Mouse (Mus musculus) small intestine, adult 2 months (tissue): ENCODE measurements around the gene Apbb2.

Source experiments
- CTCF ChIP-seq: fragments of 200-500 bp; IDR thresholded peaks from 2 replicates; pipeline ENCODE4 v1.5.1; 2012; ENCODE audit warnings: low read depth, mild to moderate bottlenecking, control low read depth, inconsistent platforms, low read length, moderate library complexity, mixed read lengths; ENCODE audit not compliant: insufficient replicate concordance, insufficient read length; ENCODE audit errors: extremely low read depth
- POLR2A ChIP-seq: fragments of 200-500 bp; IDR thresholded peaks from 2 replicates; pipeline ENCODE4 v1.6.1; 2012; ENCODE audit warnings: low read depth, mild to moderate bottlenecking, control low read depth, inconsistent platforms, low read length, moderate library complexity

DNA sequence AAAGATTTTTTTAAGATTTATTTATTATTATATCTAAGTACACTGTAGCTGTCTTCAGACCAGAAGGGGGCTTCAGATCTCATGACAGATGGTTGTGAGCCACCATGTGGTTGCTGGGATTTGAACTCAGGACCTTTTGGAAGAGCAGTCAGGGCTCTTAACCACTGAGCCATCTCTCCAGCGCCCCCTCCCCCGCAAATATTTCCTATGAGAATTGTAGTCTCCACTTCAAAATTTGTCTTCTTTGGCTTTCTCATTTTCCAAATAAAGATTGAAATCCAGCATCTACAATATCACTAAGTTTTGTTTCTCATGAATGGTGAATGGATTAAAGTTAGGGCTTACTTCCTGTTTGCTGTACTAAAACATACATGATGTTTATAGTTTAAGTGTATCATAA lies 356.1 kb downstream of the Apbb2 start:
- TF ChIP-seq POLR2A (no peak), CTCF (no peak)
